Mouse (Mus musculus) heart, adult 2 months (tissue): ENCODE data around the gene Adam11. TPM values are rescaled to one million over a fixed set of nuclear protein-coding genes. Genes with fewer than 3 reads are reported as not detected.

ENCODE experiments used
- DNase-seq, 2 experiments: peaks; one replicate each; pipeline ENCODE4 v3.0.0; 2021
- H3K27ac ChIP-seq: fragments of 200-600 bp; 2 replicates; pipeline ENCODE4 v1.8.1; 2022
- H3K27me3 ChIP-seq: fragments of 200-500 bp; 2 replicates; pipeline ENCODE4 v1.6.1; 2012; ENCODE audit warnings: mild to moderate bottlenecking, low read length, inconsistent platforms, mixed read lengths; ENCODE audit not compliant: control insufficient read depth, insufficient read depth
- H3K36me3 ChIP-seq: fragments of 200-500 bp; 2 replicates; pipeline ENCODE4 v1.6.1; 2012; ENCODE audit warnings: low read length, inconsistent platforms; ENCODE audit not compliant: control insufficient read depth, insufficient read depth
- H3K4me1 ChIP-seq: fragments of 200-500 bp; 2 replicates; pipeline ENCODE4 v1.6.1; 2011; ENCODE audit warnings: low read length; ENCODE audit not compliant: control insufficient read depth, insufficient read depth
- H3K4me3 ChIP-seq: fragments of 200-600 bp; 2 replicates; pipeline ENCODE4 v1.8.1; 2022
- H3K79me2 ChIP-seq: fragments of 200-500 bp; replicated peaks from 2 replicates; pipeline ENCODE4 v1.6.1; 2012; ENCODE audit warnings: mild to moderate bottlenecking, inconsistent platforms, low read length, moderate library complexity, mixed read lengths; ENCODE audit not compliant: control insufficient read depth, insufficient read depth
- H3K9ac ChIP-seq: fragments of 200-500 bp; 2 replicates; pipeline ENCODE4 v1.6.1; 2012; ENCODE audit warnings: low read depth, mild to moderate bottlenecking, control low read depth, inconsistent platforms, low read length, mixed read lengths
- CTCF ChIP-seq: fragments of 200-600 bp; IDR thresholded peaks from 2 replicates; pipeline ENCODE4 v1.8.1; 2022; ENCODE audit warnings: antibody characterized with exemption, mild to moderate bottlenecking, moderate library complexity
- EP300 ChIP-seq: fragments of 200-500 bp; IDR thresholded peaks from 2 replicates; pipeline ENCODE4 v1.6.1; 2011; ENCODE audit warnings: low read depth, low read length, control low read depth; ENCODE audit not compliant: insufficient read depth
- POLR2A ChIP-seq: fragments of 200-500 bp; IDR thresholded peaks from 2 replicates; pipeline ENCODE4 v1.6.1; 2011; ENCODE audit warnings: mild to moderate bottlenecking, low read depth, low read length, control low read depth; ENCODE audit not compliant: insufficient read depth
- WGBS: fragments of 180-500 bp; shearing (Covaris S2); methylation state at CpG from one replicate; pipeline ENCODE4 v1.1.7; 2018; 5-methylcytosine and 5-hydroxymethylcytosine counted together
- intact Hi-C: fragments of 180-260 bp; cut with DNase I; formaldehyde crosslinking; loops from one replicate; pipeline ENCODE4 v1.15.1; 2025
- polyA plus RNA-seq: library from polyadenylated mRNA; depleted of rRNA; stranded (reverse); fragments of >200 nt; gene quantifications from 2 replicates; pipeline ENCODE4 v1.2.3, GENCODE M21; 2012
- total RNA-seq, 2 experiments: library from RNA; stranded (reverse); gene quantifications; 2 replicates each; pipeline ENCODE4 v1.2.3; 2021

The Adam11 gene
- total and polyA plus RNA-seq, 3 experiments = 3.4 to 12.5 (median 4.9) TPM

GRCm38 (mm10) chr11:102779081-102779638 is 17.9 kb downstream of the Adam11 start:
- Histone ChIP-seq H3K36me3 (no peaks in the 10 kb centered on the region), H3K27ac (peak overlapping the region; percentile 91), H3K9ac (no peak overlapping the region), H3K27me3 (no peaks in the 10 kb centered on the region), H3K4me1 (peaks cover 12% of the 10 kb centered on the region), H3K4me3 (no peak overlapping the region), H3K79me2 (no peaks in the 10 kb centered on the region)
- no peak for DNase-seq
- intact Hi-C loops = no loop called here
- TF ChIP-seq EP300 = no peak
- TF ChIP-seq POLR2A = no peak
- TF ChIP-seq CTCF = no peak
- 83% methylated on average over 8 of the region's 8 CpGs for WGBS

- no peaks in the 10 kb centered on the region for H3K36me3 ChIP-seq
- peaks cover 12% of the 10 kb centered on the region for H3K4me1 ChIP-seq
- intact Hi-C loops = loop anchor here (1.0 kb wide), 1 partner anchor 38 kb away; no protein-coding TSS in a partner anchor
- no peaks in the 10 kb centered on the region for H3K27me3 ChIP-seq
- no peaks in the 10 kb centered on the region for H3K79me2 ChIP-seq
- 50% methylated on average over 7 of the region's 7 CpGs for WGBS
- H3K4me3 ChIP-seq = no peak overlapping the region
- peak in 1 of 2 experiments; percentile 51 for DNase-seq
- TF ChIP-seq POLR2A = no peak
- no peak for TF ChIP-seq CTCF
- no peak for TF ChIP-seq EP300
- H3K9ac ChIP-seq = 0 out of 2 replicates have a peak overlapping the region, but pooled peaks have one; percentile 1
- H3K27ac ChIP-seq = peak overlapping the region; percentile 91
Observed at GRCm38 (mm10) chr11:102779824-102780223, 18.6 kb downstream of the Adam11 start.

GRCm38 (mm10) chr11:102780271-102780985 is 19.2 kb downstream of the Adam11 start:
- WGBS = 28% methylated on average over 11 of the region's 11 CpGs
- intact Hi-C loops = loop anchor here (1.0 kb wide), 1 partner anchor 38 kb away; no protein-coding TSS in a partner anchor
- TF ChIP-seq POLR2A (peak; percentile 90), EP300 (peak; percentile 92), CTCF (no peak)
- 0 out of 2 replicates have a peak overlapping the region, but pooled peaks have one; percentile 14 for H3K9ac ChIP-seq
- no peaks in the 10 kb centered on the region for H3K36me3 ChIP-seq
- H3K79me2 ChIP-seq = no peaks in the 10 kb centered on the region
- no peak overlapping the region for H3K4me3 ChIP-seq
- DNase-seq = peak; percentile 63 to 79
- H3K4me1 ChIP-seq = peaks cover 12% of the 10 kb centered on the region
- H3K27me3 ChIP-seq = no peaks in the 10 kb centered on the region
- peak overlapping the region; percentile 91 for H3K27ac ChIP-seq

- DNase-seq = no peak
- TF ChIP-seq EP300 (no peak), CTCF (no peak), POLR2A (no peak)
- H3K36me3 ChIP-seq = no peaks in the 10 kb centered on the region
- H3K9ac ChIP-seq = no peak overlapping the region
- intact Hi-C loops = loop anchor here (1.0 kb wide), 1 partner anchor 37 kb away; no protein-coding TSS in a partner anchor
- no peaks in the 10 kb centered on the region for H3K27me3 ChIP-seq
- H3K27ac ChIP-seq = peak overlapping the region; percentile 91
- H3K4me3 ChIP-seq = no peak overlapping the region
- WGBS = 26% methylated on average over 10 of the region's 10 CpGs
- H3K79me2 ChIP-seq = no peaks in the 10 kb centered on the region
- peaks cover 12% of the 10 kb centered on the region for H3K4me1 ChIP-seq
Observed at GRCm38 (mm10) chr11:102780986-102781351, 19.7 kb downstream of the Adam11 start.

- WGBS = 88% methylated on average over 4 of the region's 4 CpGs
Observed at GRCm38 (mm10) chr11:102781523-102781922, 20.3 kb downstream of the Adam11 start.

GRCm38 (mm10) chr11:102783443-102783842 is 22.2 kb downstream of the Adam11 start:
- Histone ChIP-seq H3K36me3 (no peaks in the 10 kb centered on the region), H3K9ac (no peak overlapping the region), H3K27me3 (no peaks in the 10 kb centered on the region), H3K27ac (peak overlapping the region; percentile 43; the same call in 1 of the 2 replicates), H3K79me2 (no peaks in the 10 kb centered on the region), H3K4me1 (peaks cover 12% of the 10 kb centered on the region), H3K4me3 (no peak overlapping the region)
- intact Hi-C loops = no loop called here
- WGBS = 40% methylated on average over 7 of the region's 7 CpGs
- no peak for DNase-seq
- TF ChIP-seq CTCF (no peak), EP300 (no peak), POLR2A (no peak)

More at GRCm38 (mm10) chr11:102781523-102781922, 20.3 kb downstream of the Adam11 start:
- no peak overlapping the region for H3K9ac ChIP-seq
- no peaks in the 10 kb centered on the region for H3K79me2 ChIP-seq
- H3K27me3 ChIP-seq = no peaks in the 10 kb centered on the region
- peaks cover 12% of the 10 kb centered on the region for H3K4me1 ChIP-seq
- no peak for TF ChIP-seq CTCF
- TF ChIP-seq EP300 = no peak
- no peak for TF ChIP-seq POLR2A
- no peaks in the 10 kb centered on the region for H3K36me3 ChIP-seq
- intact Hi-C loops = no loop called here
- no peak for DNase-seq
- H3K27ac ChIP-seq = no peak overlapping the region; the same call in 1 of the 2 replicates
- H3K4me3 ChIP-seq = no peak overlapping the region
